Mouse (Mus musculus): ENCODE results near the gene Agfg2.

Agfg2 gene

GRCm38 (mm10) chr5:137684294-137685123, at the start of gene Agfg2:
Agfg2 (minus strand) TSS chr5:137684726.
- DNase-seq = peak; percentile 99

- DNase-seq = no peak
These were observed 49.2 kb upstream of the Agfg2 start for GRCm38 (mm10) chr5:137733638-137734288.

GRCm38 (mm10) chr5:137726767-137727166, 42.2 kb upstream of the Agfg2 start:
- no peak for DNase-seq

- DNase-seq = no peak
These were observed 39.3 kb upstream of the Agfg2 start for GRCm38 (mm10) chr5:137723840-137724239.

GRCm38 (mm10) chr5:137720558-137721164, 36.1 kb upstream of the Agfg2 start:
- peak; percentile 52 for DNase-seq

- no peak for DNase-seq
These were observed 34.6 kb upstream of the Agfg2 start for GRCm38 (mm10) chr5:137719088-137719487.

- DNase-seq = no peak
These were observed 33.7 kb upstream of the Agfg2 start for GRCm38 (mm10) chr5:137718020-137718790.

- no peak for DNase-seq
These were observed 31.2 kb upstream of the Agfg2 start for GRCm38 (mm10) chr5:137715685-137716084.

GRCm38 (mm10) chr5:137713454-137713853, 28.9 kb upstream of the Agfg2 start:
- DNase-seq = no peak

GRCm38 (mm10) chr5:137706913-137707633, 22.5 kb upstream of the Agfg2 start:
- no peak for DNase-seq

- DNase-seq = no peak
These were observed 20.7 kb upstream of the Agfg2 start for GRCm38 (mm10) chr5:137705242-137705641.

- no peak for DNase-seq
These were observed 15.3 kb upstream of the Agfg2 start for GRCm38 (mm10) chr5:137699850-137700249.

- no peak for DNase-seq
These were observed 14.6 kb upstream of the Agfg2 start for GRCm38 (mm10) chr5:137699080-137699479.

GRCm38 (mm10) chr5:137695930-137696329, 11.4 kb upstream of the Agfg2 start:
- DNase-seq = no peak

- DNase-seq = no peak
These were observed 10.3 kb upstream of the Agfg2 start for GRCm38 (mm10) chr5:137694796-137695195.

- no peak for DNase-seq
These were observed 7.4 kb upstream of the Agfg2 start for GRCm38 (mm10) chr5:137691881-137692280.

- DNase-seq = no peak
These were observed 6.0 kb upstream of the Agfg2 start for GRCm38 (mm10) chr5:137690531-137690930.

GRCm38 (mm10) chr5:137689974-137690373, 5.4 kb upstream of the Agfg2 start:
- DNase-seq = no peak

- no peak for DNase-seq
These were observed 1.7 kb upstream of the Agfg2 start for GRCm38 (mm10) chr5:137686127-137686790.

GRCm38 (mm10) chr5:137685653-137686052, 1.1 kb upstream of the Agfg2 start:
- no peak for DNase-seq

GRCm38 (mm10) chr5:137683388-137684293, 885 bp downstream of the Agfg2 start:
- DNase-seq = no peak
